Mouse (Mus musculus) CH12.LX (cell line): Measurements from ENCODE around the gene 1700020A23Rik.

Source experiments
- CTCF ChIP-seq, 2 experiments: IDR thresholded peaks in 1 of 2; conservative IDR thresholded peaks in 1 of 2; 2 replicates each; pipeline ENCODE4 v1.5.1; 2011 to 2012; ENCODE audit warnings: low read depth in 2 of 2, low read length in 2 of 2, improper control_type of control experiment in 1 of 2, inconsistent platforms in 1 of 2, mild to moderate bottlenecking in 1 of 2, moderate library complexity in 1 of 2
- MAX ChIP-seq: IDR thresholded peaks from 2 replicates; pipeline ENCODE4 v1.6.1; 2011; ENCODE audit warnings: low read length, improper control_type of control experiment
- POLR2A ChIP-seq: IDR thresholded peaks from 2 replicates; pipeline ENCODE4 v1.6.1; 2011; ENCODE audit warnings: low read depth, mild to moderate bottlenecking, improper control_type of control experiment, low read length
- USF2 ChIP-seq: conservative IDR thresholded peaks from 2 replicates; pipeline ENCODE4 v1.6.1; 2011; ENCODE audit warnings: low read depth, low read length, improper control_type of control experiment
- ZKSCAN1 ChIP-seq: IDR thresholded peaks from 2 replicates; pipeline ENCODE4 v1.6.1; 2012; ENCODE audit warnings: low read depth, inconsistent platforms, low read length, improper control_type of control experiment, borderline replicate concordance
- ZMIZ1 ChIP-seq: IDR thresholded peaks from 2 replicates; pipeline ENCODE4 v1.6.1; 2012; ENCODE audit warnings: low read depth, mild to moderate bottlenecking, inconsistent platforms, low read length, improper control_type of control experiment

DNA sequence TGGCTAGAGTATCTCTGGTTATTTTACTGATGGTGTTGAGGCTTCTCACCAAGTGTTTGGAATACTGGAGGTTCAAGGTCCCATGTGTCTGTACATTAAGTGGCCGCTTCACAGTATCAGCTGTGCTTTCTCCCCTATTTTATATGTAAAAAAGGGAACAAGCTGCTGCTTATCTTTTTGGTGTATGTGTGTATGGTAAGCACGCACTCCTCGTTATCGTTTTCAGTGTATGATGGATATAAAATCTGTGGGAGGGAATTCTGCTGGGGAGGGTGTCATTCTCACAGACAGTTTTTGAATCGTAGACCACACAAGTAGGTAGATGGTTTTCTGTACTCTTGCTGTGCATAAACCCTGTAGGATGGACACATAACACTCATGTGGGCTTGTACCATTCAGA is 47.5 kb upstream of the 1700020A23Rik start:
- TF ChIP-seq POLR2A: no peak
- TF ChIP-seq ZKSCAN1: no peak
- TF ChIP-seq ZMIZ1: no peak
- TF ChIP-seq MAX: no peak
- no peak for TF ChIP-seq CTCF (conservative IDR thresholded peaks at IDR 0.05 in 1 of 2, IDR thresholded peaks at IDR 0.05 in 1 of 2; ENCODE audit: low read depth in 2 of 2, low read length in 2 of 2)
- TF ChIP-seq USF2: no peak
